Mouse (Mus musculus) CH12.LX (cell line): ENCODE data around the gene Gatd1. TPM values are rescaled to one million over a fixed set of nuclear protein-coding genes. Genes with fewer than 3 reads are reported as not detected.

ENCODE experiments used
- DNase-seq: peaks from one replicate; pipeline ENCODE4 v3.0.0-alpha.2; 2013; ENCODE audit errors: extremely low read depth
- H3K27ac ChIP-seq: 2 replicates; pipeline ENCODE4 v1.5.1; 2012; ENCODE audit warnings: low read depth, mild to moderate bottlenecking, control low read depth, moderate library complexity; ENCODE audit not compliant: insufficient read depth
- H3K27me3 ChIP-seq: replicated peaks from 2 replicates; pipeline ENCODE3; 2012; ENCODE audit warnings: inconsistent platforms
- H3K36me3 ChIP-seq, 2 experiments: replicated peaks in 1 of 2; 2 replicates each; pipeline versions ENCODE3 to v1.6.1; 2012; ENCODE audit warnings: inconsistent platforms in 1 of 2, low read length in 1 of 2, mild to moderate bottlenecking in 1 of 2, mixed read lengths in 1 of 2, moderate library complexity in 1 of 2; ENCODE audit not compliant: control insufficient read depth in 1 of 2, insufficient read depth in 1 of 2
- H3K4me1 ChIP-seq, 2 experiments: 2 replicates each; pipeline ENCODE4 v1.6.1; 2012; ENCODE audit warnings: inconsistent platforms in 1 of 2, moderate library complexity in 1 of 2; ENCODE audit not compliant: insufficient read depth in 2 of 2, control insufficient read depth in 1 of 2
- H3K4me2 ChIP-seq: 2 replicates; pipeline ENCODE4 v1.6.1; 2012; ENCODE audit warnings: low read depth, mild to moderate bottlenecking, control low read depth; ENCODE audit not compliant: poor library complexity, insufficient read depth, severe bottlenecking
- H3K4me3 ChIP-seq, 3 experiments: fragments of 150-350 bp in 1 of 3; sonication (generic) in 1 of 3; replicated peaks in 1 of 3; 2 replicates each; pipeline versions ENCODE3 to v1.5.1; 2011 to 2012; ENCODE audit warnings: low read depth in 2 of 3, low read length in 2 of 3, mild to moderate bottlenecking in 2 of 3, moderate library complexity in 2 of 3, control low read depth in 1 of 3, improper control_type of control experiment in 1 of 3, inconsistent platforms in 1 of 3, mixed read lengths in 1 of 3; ENCODE audit not compliant: poor library complexity in 1 of 3
- H3K79me2 ChIP-seq: replicated peaks from 2 replicates; pipeline ENCODE4 v1.6.1; 2012; ENCODE audit warnings: mild to moderate bottlenecking, moderate library complexity; ENCODE audit not compliant: control insufficient read depth, poor library complexity, insufficient read depth, severe bottlenecking; ENCODE audit errors: extremely low read depth
- H3K9ac ChIP-seq: 2 replicates; pipeline ENCODE4 v1.6.1; 2012; ENCODE audit warnings: low read depth, mild to moderate bottlenecking, control low read depth, moderate library complexity; ENCODE audit not compliant: insufficient read depth
- H3K9me3 ChIP-seq: replicated peaks from 2 replicates; pipeline ENCODE3; 2012; ENCODE audit warnings: low read length, inconsistent platforms, mixed read lengths
- CHD2 ChIP-seq: IDR thresholded peaks from 2 replicates; pipeline ENCODE4 v1.6.1; 2011; ENCODE audit warnings: low read length, improper control_type of control experiment
- E2F4 ChIP-seq: IDR thresholded peaks from 2 replicates; pipeline ENCODE4 v1.6.1; 2011; ENCODE audit warnings: low read depth, low read length, improper control_type of control experiment; ENCODE audit not compliant: insufficient replicate concordance
- EP300 ChIP-seq: IDR thresholded peaks from 2 replicates; pipeline ENCODE4 v1.6.1; 2011; ENCODE audit warnings: low read length, improper control_type of control experiment
- IRF4 ChIP-seq: IDR thresholded peaks from 2 replicates; pipeline ENCODE4 v1.6.1; 2014; ENCODE audit warnings: low read depth, mild to moderate bottlenecking, inconsistent platforms, low read length, improper control_type of control experiment
- KAT2A ChIP-seq: IDR thresholded peaks from 2 replicates; pipeline ENCODE4 v1.6.1; 2012; ENCODE audit warnings: low read length, improper control_type of control experiment, inconsistent platforms; ENCODE audit not compliant: insufficient replicate concordance
- MAFK ChIP-seq: IDR thresholded peaks from 2 replicates; pipeline ENCODE4 v1.6.1; 2011; ENCODE audit warnings: low read length, improper control_type of control experiment; ENCODE audit not compliant: insufficient replicate concordance
- MAX ChIP-seq: IDR thresholded peaks from 2 replicates; pipeline ENCODE4 v1.6.1; 2011; ENCODE audit warnings: low read length, improper control_type of control experiment
- MEF2A ChIP-seq: IDR thresholded peaks from 2 replicates; pipeline ENCODE4 v1.6.1; 2014; ENCODE audit warnings: low read depth, mild to moderate bottlenecking, inconsistent platforms, low read length, improper control_type of control experiment, borderline replicate concordance
- NELFE ChIP-seq: IDR thresholded peaks from 2 replicates; pipeline ENCODE4 v1.6.1; 2011; ENCODE audit warnings: low read depth, low read length, improper control_type of control experiment
- POLR2A ChIP-seq: IDR thresholded peaks from 2 replicates; pipeline ENCODE4 v1.6.1; 2011; ENCODE audit warnings: low read depth, mild to moderate bottlenecking, improper control_type of control experiment, low read length
- RCOR1 ChIP-seq: conservative IDR thresholded peaks from 2 replicates; pipeline ENCODE4 v1.6.1; 2012; ENCODE audit warnings: low read depth, mild to moderate bottlenecking, inconsistent platforms, low read length, improper control_type of control experiment
- SMC3 ChIP-seq: IDR thresholded peaks from 2 replicates; pipeline ENCODE4 v1.6.1; 2011; ENCODE audit warnings: low read depth, low read length, improper control_type of control experiment
- UBTF ChIP-seq: IDR thresholded peaks from 2 replicates; pipeline ENCODE4 v1.6.1; 2012; ENCODE audit warnings: low read depth, mild to moderate bottlenecking, inconsistent platforms, low read length, improper control_type of control experiment, moderate library complexity
- ZKSCAN1 ChIP-seq: IDR thresholded peaks from 2 replicates; pipeline ENCODE4 v1.6.1; 2012; ENCODE audit warnings: low read depth, inconsistent platforms, low read length, improper control_type of control experiment, borderline replicate concordance
- ZMIZ1 ChIP-seq: IDR thresholded peaks from 2 replicates; pipeline ENCODE4 v1.6.1; 2012; ENCODE audit warnings: low read depth, mild to moderate bottlenecking, inconsistent platforms, low read length, improper control_type of control experiment
- dilution Hi-C: fragments of 300-500 bp; cut with MboI; formaldehyde crosslinking; loops from 2 replicates; pipeline ENCODE4 v1.14.3; 2020; ENCODE audit warnings: low sequenced_read_pairs; ENCODE audit not compliant: extremely low pct_unique_long_range_greater_than_20kb, extremely low pct_ligation_motif_present
- in situ Hi-C: fragments of 300-500 bp; cut with MboI; formaldehyde crosslinking; loops from 3 replicates; pipeline ENCODE4 v1.14.3; 2019; ENCODE audit warnings: low sequenced_read_pairs, low pct_ligation_motif_present, low pct_unique_long_range_greater_than_20kb, mixed read lengths
- polyA plus RNA-seq: library from polyadenylated mRNA; unstranded; fragments of >175 nt; gene quantifications from 2 replicates; pipeline ENCODE4 v1.2.1, GENCODE M21; 2012; ENCODE audit warnings: low read depth; ENCODE audit not compliant: insufficient read length
- total RNA-seq, 2 experiments: library from RNA; depleted of rRNA; stranded (reverse); fragments of 300-350 nt in 1 of 2; fragments of >200 nt in 1 of 2; gene quantifications; 2 replicates each; pipeline ENCODE4 v1.2.3; 2012 to 2014

The Gatd1 gene
- total and polyA plus RNA-seq, 3 experiments, result 21.2 to 31.4 (median 29.6) TPM

DNA sequence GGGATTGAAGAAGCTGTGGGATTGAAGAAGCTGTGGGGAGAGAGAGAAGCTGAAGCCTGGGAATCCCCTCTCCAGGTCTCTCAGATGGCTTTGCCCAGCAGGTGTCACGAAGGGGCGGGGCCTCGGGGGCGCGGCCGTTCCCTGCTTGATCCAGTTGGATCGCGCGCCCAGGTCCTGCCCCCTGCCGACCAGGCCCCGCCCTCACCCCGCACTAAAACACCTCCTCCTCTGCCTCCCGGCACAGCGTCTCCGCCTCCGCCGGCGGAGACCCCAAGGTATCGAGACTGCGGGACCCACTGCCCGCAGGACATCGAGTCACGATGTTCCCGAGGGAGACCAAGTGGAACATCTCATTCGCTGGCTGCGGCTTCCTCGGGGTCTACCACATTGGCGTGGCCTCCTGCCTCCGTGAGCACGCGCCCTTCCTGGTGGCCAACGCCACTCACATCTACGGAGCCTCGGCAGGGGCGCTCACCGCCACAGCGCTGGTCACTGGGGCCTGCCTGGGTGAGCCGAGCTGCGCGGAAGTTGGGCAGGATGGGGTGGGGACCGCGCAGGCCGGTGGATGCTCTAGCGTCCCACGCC is 41.1 kb upstream of the Gatd1 start, which contains the start of gene Pnpla2 (continued):
- TF ChIP-seq KAT2A (0 out of 2 replicates have a peak, but pooled peaks have one; percentile 12), ZKSCAN1 (no peak), MAX (peak; percentile 56; the same call in 1 of the 2 replicates), E2F4 (no peak)

DNA sequence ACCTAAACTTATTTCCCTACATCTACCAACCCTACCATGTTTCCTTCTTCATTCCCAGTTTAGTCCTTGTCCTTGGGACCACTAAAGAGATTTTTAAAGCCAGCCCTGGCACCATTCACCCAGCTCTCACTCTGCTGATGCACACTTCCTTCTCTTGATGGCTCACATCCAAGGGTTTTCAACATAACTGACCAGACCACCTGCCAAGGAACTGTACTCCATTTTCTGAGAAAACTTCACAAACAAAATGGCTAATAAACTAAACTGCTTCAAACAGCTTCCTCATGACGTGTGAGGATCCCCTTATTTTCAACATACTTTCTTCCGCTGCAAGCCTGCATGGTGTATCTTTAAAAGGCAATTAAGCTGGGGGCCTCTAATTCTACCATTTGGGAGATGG is 39.7 kb upstream of the Gatd1 start:
- H3K4me1 ChIP-seq, result peaks cover 12 to 49% of the 10 kb centered on the region in 2 experiments
- peaks cover 9% of the 10 kb centered on the region for H3K79me2 ChIP-seq
- no peak overlapping the region for H3K9ac ChIP-seq
- dilution Hi-C loops, result no loop called here
- no peaks in the 10 kb centered on the region for H3K9me3 ChIP-seq
- no peak overlapping the region for H3K4me2 ChIP-seq
- no peak overlapping the region for H3K27ac ChIP-seq
- no peak for DNase-seq
- peaks cover 40 to 53% of the 10 kb centered on the region in 2 experiments for H3K36me3 ChIP-seq
- no peak for TF ChIP-seq E2F4
- no peak for TF ChIP-seq RCOR1
- no peak for TF ChIP-seq MEF2A
- no peak for TF ChIP-seq IRF4
- no peak for TF ChIP-seq UBTF
- no peak for TF ChIP-seq NELFE
- H3K4me3 ChIP-seq, result no peak overlapping the region
- in situ Hi-C loops, result loop anchor here (5.0 kb wide), 1 partner anchor 41 kb away; the partner anchor contains the start of gene Gatd1
- no peaks in the 10 kb centered on the region for H3K27me3 ChIP-seq

DNA sequence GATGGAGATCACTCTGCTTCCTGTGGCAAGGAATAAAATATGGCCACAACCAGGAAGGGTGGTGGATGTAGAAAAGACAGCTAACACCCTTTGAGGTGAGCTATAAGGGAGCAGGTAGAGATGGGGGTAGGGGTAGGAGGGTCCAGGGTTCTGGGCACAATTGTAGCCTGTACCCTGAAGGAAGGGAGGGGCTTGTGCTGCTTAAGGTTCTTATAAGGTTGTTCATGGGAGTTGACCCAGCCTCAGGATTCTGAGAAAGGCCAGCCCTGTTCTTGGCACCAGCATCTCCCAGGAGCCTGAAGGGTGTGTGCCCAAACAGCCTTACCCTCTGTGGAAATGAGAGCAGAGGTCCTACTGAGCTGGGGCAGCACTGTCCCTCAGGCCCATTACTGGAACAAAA is 38.0 kb upstream of the Gatd1 start:
- Histone ChIP-seq H3K79me2 (peaks cover 20% of the 10 kb centered on the region), H3K36me3 (peaks cover 33 to 43% of the 10 kb centered on the region in 2 experiments), H3K9me3 (no peaks in the 10 kb centered on the region), H3K27me3 (no peaks in the 10 kb centered on the region), H3K4me3 (no peak overlapping the region), H3K9ac (no peak overlapping the region), H3K4me1 (peaks cover 14 to 51% of the 10 kb centered on the region in 2 experiments), H3K4me2 (no peak overlapping the region)
- in situ Hi-C loops, result loop anchor here (5.0 kb wide), 1 partner anchor 40 kb away; the partner anchor contains the start of gene Gatd1
- no peak for DNase-seq
- dilution Hi-C loops, result no loop called here
- peak; percentile 70; the same call in 1 of the 2 replicates for TF ChIP-seq RCOR1
- TF ChIP-seq CHD2, result peak; percentile 6; the same call in 1 of the 2 replicates
- TF ChIP-seq ZMIZ1, result peak; percentile 48; the same call in 1 of the 2 replicates
- peak; percentile 51; the same call in 1 of the 2 replicates for TF ChIP-seq POLR2A
- TF ChIP-seq MAFK, result 0 out of 2 replicates have a peak, but pooled peaks have one; percentile 5
- TF ChIP-seq EP300, result no peak
- TF ChIP-seq SMC3, result no peak
- TF ChIP-seq, all 38 proteins: peak for 5
- H3K27ac ChIP-seq, result no peak overlapping the region
